Mouse (Mus musculus): ENCODE measurements at regions not wholly inside any gene's neighbourhood (a gene's known extent, or its start where the extent isn't known, plus 50 kb on each side); places are given as distances from the start of the nearest gene placed in this dataset.

DNA sequence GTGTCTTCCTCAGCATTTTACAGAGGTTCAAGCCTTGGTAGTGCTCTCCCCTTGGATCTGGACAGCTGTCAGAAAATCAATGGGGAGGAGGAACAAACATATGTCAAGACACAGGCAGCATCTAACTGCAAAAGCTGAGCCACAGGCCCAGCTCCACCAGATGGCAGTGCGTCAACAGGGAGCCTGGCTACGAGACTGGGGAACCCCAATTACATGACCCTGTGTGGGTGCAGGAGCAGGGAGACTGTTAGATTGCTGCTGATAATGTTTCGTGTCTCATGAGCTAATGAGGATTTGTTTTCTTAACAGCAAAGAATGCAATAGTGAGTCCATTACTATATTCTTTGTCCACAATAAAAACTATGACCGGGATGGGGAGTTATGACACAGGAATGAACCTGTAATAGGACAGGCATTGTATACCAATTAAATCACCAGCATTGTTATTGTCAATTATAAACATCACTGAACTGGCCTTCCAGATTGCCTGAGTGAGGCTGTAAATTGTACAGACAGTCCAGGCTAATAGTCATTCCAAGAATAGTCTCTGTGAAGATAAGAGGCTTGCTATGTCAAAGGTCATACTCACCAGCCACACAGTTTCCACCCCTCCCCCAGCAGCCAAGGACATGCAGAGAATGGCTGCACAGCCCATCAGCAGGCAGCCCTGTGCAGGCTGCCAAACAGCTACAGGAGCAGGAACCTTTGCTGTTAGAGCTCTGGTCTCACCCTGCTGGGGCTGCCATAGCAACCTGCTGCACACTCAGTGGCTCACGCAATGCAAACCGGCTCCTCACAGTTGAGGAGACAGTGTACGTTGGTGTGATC, 58.8 kb upstream of the Barx2 start:
- Histone ChIP-seq H3K4me3 (no peak overlapping the region), H3K27ac (replicated peaks) (0 out of 2 replicates have a peak overlapping the region, but pooled peaks have one; percentile 19), H3K36me3 (no peaks in the 10 kb centered on the region), H3K4me2 (replicated peaks) (no peak overlapping the region), H3K27me3 (no peaks in the 10 kb centered on the region), H3K9me3 (no peaks in the 10 kb centered on the region), H3K4me1 (peaks cover 11% of the 10 kb centered on the region), H3K9ac (replicated peaks) (no peak overlapping the region)
- peak; percentile 93 for ATAC-seq (replicated peaks)
- WGBS: 10% methylated on average over 7 of the region's 7 CpGs

DNA sequence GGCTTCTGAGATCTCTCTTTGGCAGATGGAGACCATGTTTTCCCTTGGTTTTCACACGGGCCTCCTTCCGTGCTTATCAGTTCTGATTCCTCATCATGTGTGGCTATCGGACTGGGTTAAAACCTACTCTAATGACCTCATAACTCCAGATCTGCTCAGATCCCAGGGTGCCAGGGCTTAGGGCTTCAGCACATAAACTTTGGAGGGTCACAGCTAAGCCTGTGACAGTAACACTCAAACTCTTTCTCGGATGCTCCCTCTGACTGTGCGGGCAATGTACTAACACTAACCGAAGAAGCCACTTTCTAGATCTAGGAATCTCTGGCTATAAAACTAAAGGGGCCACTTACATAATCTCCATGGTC, 59.3 kb upstream of the Barx2 start:
- Histone ChIP-seq H3K4me1 (peaks cover 11% of the 10 kb centered on the region), H3K27ac (replicated peaks) (0 out of 2 replicates have a peak overlapping the region, but pooled peaks have one; percentile 4), H3K36me3 (no peaks in the 10 kb centered on the region), H3K9ac (replicated peaks) (no peak overlapping the region), H3K4me3 (no peak overlapping the region), H3K4me2 (replicated peaks) (no peak overlapping the region), H3K27me3 (no peaks in the 10 kb centered on the region), H3K9me3 (no peaks in the 10 kb centered on the region)
- 47% methylated on average over 6 of the region's 6 CpGs for WGBS
- peak; percentile 44 for ATAC-seq (replicated peaks)

- peaks cover 11% of the 10 kb centered on the region for H3K4me1 ChIP-seq
- H3K4me2 ChIP-seq (replicated peaks): no peak overlapping the region
- WGBS: 23% methylated on average over 2 of the region's 2 CpGs
- H3K27ac ChIP-seq (replicated peaks): no peak overlapping the region
- no peaks in the 10 kb centered on the region for H3K27me3 ChIP-seq
- H3K4me3 ChIP-seq: no peak overlapping the region
- ATAC-seq (replicated peaks): no peak
- H3K9me3 ChIP-seq: no peaks in the 10 kb centered on the region
- H3K36me3 ChIP-seq: no peaks in the 10 kb centered on the region
- no peak overlapping the region for H3K9ac ChIP-seq (replicated peaks)
Measured at GRCm38 (mm10) chr9:31976191-31976590, 62.9 kb upstream of the Barx2 start.

GRCm38 (mm10) chr9:31978071-31978470, 64.8 kb upstream of the Barx2 start:
- Histone ChIP-seq H3K36me3 (no peaks in the 10 kb centered on the region), H3K27ac (replicated peaks) (no peak overlapping the region), H3K4me3 (no peak overlapping the region), H3K9ac (replicated peaks) (no peak overlapping the region), H3K4me1 (no peaks in the 10 kb centered on the region), H3K9me3 (no peaks in the 10 kb centered on the region), H3K27me3 (no peaks in the 10 kb centered on the region), H3K4me2 (replicated peaks) (no peak overlapping the region)
- no peak for ATAC-seq (replicated peaks)
- WGBS: 96% methylated on average over 2 of the region's 2 CpGs

- H3K4me3 ChIP-seq: no peak overlapping the region
- H3K4me1 ChIP-seq: no peaks in the 10 kb centered on the region
- H3K9me3 ChIP-seq: no peaks in the 10 kb centered on the region
- no peak overlapping the region for H3K9ac ChIP-seq (replicated peaks)
- no peak for ATAC-seq (replicated peaks)
- no peak overlapping the region for H3K27ac ChIP-seq (replicated peaks)
- no peak overlapping the region for H3K4me2 ChIP-seq (replicated peaks)
- WGBS: 89% methylated on average over 3 of the region's 3 CpGs
- H3K27me3 ChIP-seq: no peaks in the 10 kb centered on the region
- no peaks in the 10 kb centered on the region for H3K36me3 ChIP-seq
Measured at GRCm38 (mm10) chr9:31979211-31979610, 65.9 kb upstream of the Barx2 start.

- Histone ChIP-seq H3K4me2 (replicated peaks) (no peak overlapping the region), H3K9ac (replicated peaks) (no peak overlapping the region), H3K4me3 (no peak overlapping the region), H3K27ac (replicated peaks) (no peak overlapping the region), H3K27me3 (no peaks in the 10 kb centered on the region), H3K36me3 (no peaks in the 10 kb centered on the region), H3K4me1 (no peaks in the 10 kb centered on the region), H3K9me3 (no peaks in the 10 kb centered on the region)
- ATAC-seq (replicated peaks): no peak
- 96% methylated on average over 5 of the region's 5 CpGs for WGBS
Measured at GRCm38 (mm10) chr9:31980459-31980858, 67.2 kb upstream of the Barx2 start.

GRCm38 (mm10) chr9:31983759-31984586, 70.7 kb upstream of the Barx2 start:
- no peak overlapping the region for H3K9ac ChIP-seq (replicated peaks)
- no peak overlapping the region for H3K4me2 ChIP-seq (replicated peaks)
- no peaks in the 10 kb centered on the region for H3K36me3 ChIP-seq
- no peak for ATAC-seq (replicated peaks)
- no peaks in the 10 kb centered on the region for H3K27me3 ChIP-seq
- no peak overlapping the region for H3K27ac ChIP-seq (replicated peaks)
- H3K9me3 ChIP-seq: no peaks in the 10 kb centered on the region
- 68% methylated on average over 12 of the region's 12 CpGs for WGBS
- no peak overlapping the region for H3K4me3 ChIP-seq
- H3K4me1 ChIP-seq: no peaks in the 10 kb centered on the region

DNA sequence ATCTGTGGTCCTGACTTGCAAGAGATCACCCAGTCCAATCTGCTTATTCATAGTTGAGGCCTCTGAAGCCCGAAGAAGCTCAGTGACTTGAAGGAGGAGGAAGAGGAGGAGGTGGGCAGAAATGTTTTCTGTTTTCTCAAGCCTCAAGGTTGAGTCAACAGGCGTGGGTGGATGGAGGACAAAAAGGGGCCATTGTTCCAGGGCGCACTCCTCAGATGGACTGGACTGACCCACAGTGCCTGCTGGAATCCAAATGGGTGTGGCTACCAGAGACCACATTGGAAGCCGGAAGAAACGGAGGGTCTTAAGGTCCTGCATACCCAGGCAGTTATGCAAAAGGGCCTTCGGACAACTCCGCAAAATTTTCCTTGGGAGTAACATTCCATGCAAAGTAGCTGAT, 75.6 kb upstream of the Barx2 start:
- no peaks in the 10 kb centered on the region for H3K27me3 ChIP-seq
- ATAC-seq (replicated peaks): no peak
- H3K4me3 ChIP-seq: no peak overlapping the region
- no peaks in the 10 kb centered on the region for H3K9me3 ChIP-seq
- no peak overlapping the region for H3K4me2 ChIP-seq (replicated peaks)
- H3K4me1 ChIP-seq: peaks cover 8% of the 10 kb centered on the region
- H3K36me3 ChIP-seq: no peaks in the 10 kb centered on the region
- H3K27ac ChIP-seq (replicated peaks): no peak overlapping the region
- no peak overlapping the region for H3K9ac ChIP-seq (replicated peaks)
- WGBS: 81% methylated on average over 7 of the region's 7 CpGs

- ATAC-seq (replicated peaks): peak; percentile 48
- H3K4me1 ChIP-seq: peaks cover 8% of the 10 kb centered on the region
- H3K36me3 ChIP-seq: no peaks in the 10 kb centered on the region
- no peak overlapping the region for H3K9ac ChIP-seq (replicated peaks)
- no peak overlapping the region for H3K4me3 ChIP-seq
- no peaks in the 10 kb centered on the region for H3K9me3 ChIP-seq
- WGBS: 15% methylated on average over 17 of the region's 17 CpGs
- 0 out of 2 replicates have a peak overlapping the region, but pooled peaks have one; percentile 11 for H3K4me2 ChIP-seq (replicated peaks)
- no peaks in the 10 kb centered on the region for H3K27me3 ChIP-seq
- H3K27ac ChIP-seq (replicated peaks): peak overlapping the region; percentile 14; the same call in 1 of the 2 replicates
Measured at GRCm38 (mm10) chr9:31989581-31990360, 76.5 kb upstream of the Barx2 start.

DNA sequence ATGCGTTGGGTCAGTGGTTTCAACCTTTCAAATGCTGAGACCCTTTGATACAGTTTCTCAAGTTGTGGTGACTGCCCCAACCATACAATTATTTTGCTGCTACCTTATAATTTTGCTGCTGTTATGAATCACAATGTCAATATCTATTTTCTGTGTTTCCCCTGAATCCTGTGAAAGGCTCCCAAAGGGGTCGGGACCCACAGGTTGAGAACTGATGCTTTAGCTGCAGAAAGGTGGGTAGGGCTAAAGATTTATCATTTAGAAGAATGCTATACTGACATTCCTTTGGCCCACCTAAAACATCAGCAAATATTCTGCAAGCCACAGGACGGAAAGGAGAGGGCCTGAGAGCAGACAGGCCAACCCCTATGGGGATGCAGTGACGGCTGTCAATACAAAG, 77.2 kb upstream of the Barx2 start:
- 91% methylated on average over 4 of the region's 4 CpGs for WGBS

GRCm38 (mm10) chr9:31993631-31994601, 80.7 kb upstream of the Barx2 start:
- Histone ChIP-seq H3K4me3 (no peak overlapping the region), H3K27me3 (no peaks in the 10 kb centered on the region), H3K9ac (replicated peaks) (no peak overlapping the region), H3K36me3 (no peaks in the 10 kb centered on the region), H3K4me2 (replicated peaks) (no peak overlapping the region), H3K4me1 (peaks cover 20% of the 10 kb centered on the region), H3K9me3 (no peaks in the 10 kb centered on the region), H3K27ac (replicated peaks) (no peak overlapping the region)
- ATAC-seq (replicated peaks): no peak
- WGBS: 87% methylated on average over 7 of the region's 7 CpGs

More for the DNA sequence above, 77.2 kb upstream of the Barx2 start:
- no peaks in the 10 kb centered on the region for H3K9me3 ChIP-seq
- H3K9ac ChIP-seq (replicated peaks): no peak overlapping the region
- no peak overlapping the region for H3K4me3 ChIP-seq
- ATAC-seq (replicated peaks): no peak
- H3K27ac ChIP-seq (replicated peaks): no peak overlapping the region
- no peak overlapping the region for H3K4me2 ChIP-seq (replicated peaks)
- no peaks in the 10 kb centered on the region for H3K27me3 ChIP-seq
- no peaks in the 10 kb centered on the region for H3K36me3 ChIP-seq
- peaks cover 8% of the 10 kb centered on the region for H3K4me1 ChIP-seq

Measured in forebrain, embryonic 15.5 days (tissue).